Mouse (Mus musculus) midbrain, embryonic 16.5 days (tissue): Measurements from ENCODE around the gene Ispd. TPM values are rescaled to one million over a fixed set of nuclear protein-coding genes. Genes with fewer than 3 reads are reported as not detected.
A peak's percentile ranks its signal among the peaks of the same experiment; 100 is the strongest.
"Not testable (repeated sequence)": the region's sequence is repeated elsewhere in the genome, so short reads cannot be mapped to it uniquely, and the experiment has no call there.

Experiments
- ATAC-seq: fragments of 200-750 bp; cut with Nextera tagmentation; 2 replicates; pipeline ENCODE4 v1.8.0; 2017; ENCODE audit warnings: moderate TSS enrichment
- H3K27ac ChIP-seq: fragments of 300-500 bp; sonication (generic); 2 replicates; pipeline ENCODE4 v1.5.1; 2014; ENCODE audit warnings: mild to moderate bottlenecking, low read length, mixed read lengths
- H3K27me3 ChIP-seq: fragments of 300-500 bp; sonication (generic); 2 replicates; pipeline ENCODE4 v1.6.1; 2014; ENCODE audit warnings: low read depth, low read length, mixed read lengths; ENCODE audit not compliant: control insufficient read depth, insufficient read depth
- H3K36me3 ChIP-seq: fragments of 300-500 bp; sonication (generic); 2 replicates; pipeline ENCODE4 v1.6.1; 2014; ENCODE audit warnings: mild to moderate bottlenecking, low read length, moderate library complexity, mixed read lengths; ENCODE audit not compliant: control insufficient read depth, insufficient read depth
- H3K4me1 ChIP-seq: fragments of 300-500 bp; sonication (generic); 2 replicates; pipeline ENCODE4 v1.6.1; 2014; ENCODE audit warnings: mild to moderate bottlenecking, low read length, mixed read lengths; ENCODE audit not compliant: control insufficient read depth, insufficient read depth
- H3K4me2 ChIP-seq: fragments of 300-500 bp; sonication (generic); 2 replicates; pipeline ENCODE4 v1.6.1; 2014; ENCODE audit warnings: mild to moderate bottlenecking, low read length, mixed read lengths
- H3K4me3 ChIP-seq: fragments of 300-500 bp; sonication (generic); 2 replicates; pipeline ENCODE4 v1.5.1; 2014; ENCODE audit warnings: low read depth, mild to moderate bottlenecking, low read length, moderate library complexity, mixed read lengths
- H3K9ac ChIP-seq: fragments of 300-500 bp; sonication (generic); 2 replicates; pipeline ENCODE4 v1.6.1; 2014; ENCODE audit warnings: low read depth, low read length, mixed read lengths
- H3K9me3 ChIP-seq: fragments of 300-500 bp; sonication (generic); replicated peaks from 2 replicates; pipeline ENCODE4 v1.6.1; 2014; ENCODE audit warnings: mild to moderate bottlenecking, low read length, mixed read lengths; ENCODE audit not compliant: control insufficient read depth, poor library complexity, severe bottlenecking
- WGBS: fragments of 180-500 bp; shearing (Covaris S2); extraction: QIAGEN DNeasy Blood & Tissue Kit; methylation state at CpG from one replicate; pipeline ENCODE4 v1.1.7; 2014; 5-methylcytosine and 5-hydroxymethylcytosine counted together
- polyA plus RNA-seq: library from polyadenylated mRNA; unstranded; fragments of >200 nt; fragmentation: Nextera tagmentation; extraction: Ambion mirVana; gene quantifications from 2 replicates; pipeline ENCODE4 v1.2.1, GENCODE M21; 2015

Gene Ispd
- 11.0 and 11.9 TPM in 2 replicates for polyA plus RNA-seq

GRCm38 (mm10) chr12:36381441-36382340 lies at the start of gene Ispd, which contains the start of gene D630036H23Rik:
Ispd (plus strand) TSS chr12:36381450.
D630036H23Rik (minus strand) TSS chr12:36382181.
- Histone ChIP-seq H3K36me3 (no peaks in the 10 kb centered on the region), H3K9ac (peak within 1 kb of the TSS; percentile 98), H3K27me3 (no peaks in the 10 kb centered on the region), H3K4me2 (peak within 1 kb of the TSS; percentile 85), H3K4me1 (peaks cover 5% of the 10 kb centered on the region; the same call in 1 of the 2 replicates), H3K9me3 (no peaks in the 10 kb centered on the region), H3K4me3 (peak within 1 kb of the TSS; percentile 65), H3K27ac (peak within 1 kb of the TSS; percentile 98)
- under 1% methylated on average over 56 of the region's 64 CpGs for WGBS
- peak; percentile 96 for ATAC-seq

GRCm38 (mm10) chr12:36332676-36333075 lies 48.6 kb upstream of the Ispd start:
- H3K4me3 ChIP-seq, result no peak overlapping the region
- H3K27me3 ChIP-seq, result no peaks in the 10 kb centered on the region
- 85% methylated on average over 1 of the region's 1 CpGs for WGBS
- no peaks in the 10 kb centered on the region for H3K4me1 ChIP-seq
- no peak for ATAC-seq
- no peak overlapping the region for H3K4me2 ChIP-seq
- H3K9me3 ChIP-seq, result no peaks in the 10 kb centered on the region
- no peaks in the 10 kb centered on the region for H3K36me3 ChIP-seq
- H3K9ac ChIP-seq, result no peak overlapping the region
- H3K27ac ChIP-seq, result no peak overlapping the region

DNA sequence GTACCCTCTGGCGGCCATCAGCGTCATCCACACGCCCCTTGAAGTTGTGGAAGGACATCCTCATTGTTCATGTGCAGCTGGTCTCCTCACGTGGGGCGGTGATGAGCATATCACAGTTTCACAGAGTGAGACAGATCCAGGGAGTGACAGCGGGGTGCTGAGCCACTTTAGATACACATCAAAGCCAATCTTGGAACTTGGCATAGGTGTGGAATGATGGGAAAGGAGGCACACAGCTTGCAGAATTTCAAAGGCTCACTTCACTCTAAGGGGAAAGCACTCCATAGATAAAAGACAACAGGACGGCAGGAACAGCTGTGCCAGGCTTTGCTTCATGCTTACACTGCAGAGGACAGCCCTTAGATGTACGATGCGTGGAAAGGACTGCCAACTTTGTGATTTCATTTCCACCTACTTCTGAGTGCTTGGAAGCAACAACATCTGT lies 47.4 kb upstream of the Ispd start:
- Histone ChIP-seq H3K4me1 (no peaks in the 10 kb centered on the region), H3K9me3 (no peaks in the 10 kb centered on the region), H3K27me3 (no peaks in the 10 kb centered on the region), H3K36me3 (no peaks in the 10 kb centered on the region), H3K4me2 (no peak overlapping the region), H3K9ac (no peak overlapping the region), H3K27ac (no peak overlapping the region), H3K4me3 (no peak overlapping the region)
- ATAC-seq, result peak; percentile 89
- WGBS, result 69% methylated on average over 9 of the region's 9 CpGs

GRCm38 (mm10) chr12:36344131-36344530 lies 37.1 kb upstream of the Ispd start:
- Histone ChIP-seq H3K36me3 (no peaks in the 10 kb centered on the region), H3K9me3 (0 out of 2 replicates have a peak, but pooled peaks cover 3% of the 10 kb centered on the region), H3K4me3 (no peak overlapping the region), H3K4me2 (no peak overlapping the region), H3K27ac (no peak overlapping the region), H3K4me1 (no peaks in the 10 kb centered on the region), H3K27me3 (no peaks in the 10 kb centered on the region), H3K9ac (no peak overlapping the region)
- 78% methylated on average over 4 of the region's 4 CpGs for WGBS
- ATAC-seq, result no peak

DNA sequence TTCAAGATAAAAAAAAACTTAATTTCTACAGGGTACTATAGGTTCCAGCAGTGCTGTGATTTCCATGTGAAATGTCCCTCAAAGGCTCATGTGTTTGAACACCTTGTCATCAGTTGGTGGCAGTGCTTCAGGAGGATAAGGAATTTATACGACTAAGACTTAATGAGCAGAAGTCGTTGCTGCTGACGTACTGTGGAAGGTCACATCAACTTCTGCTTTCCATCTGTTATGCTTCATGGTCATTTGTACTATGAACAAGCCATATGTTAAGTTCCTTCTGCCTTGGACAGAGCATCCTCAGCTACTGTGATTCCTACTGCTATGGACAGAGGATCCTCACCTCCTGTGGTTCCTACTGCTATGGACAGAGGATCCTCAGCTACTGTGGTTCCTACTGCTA lies 21.2 kb upstream of the Ispd start:
- no peak overlapping the region for H3K4me3 ChIP-seq
- no peak for ATAC-seq
- H3K4me2 ChIP-seq, result no peak overlapping the region
- H3K36me3 ChIP-seq, result no peaks in the 10 kb centered on the region
- no peaks in the 10 kb centered on the region for H3K9me3 ChIP-seq
- H3K9ac ChIP-seq, result no peak overlapping the region
- 93% methylated on average over 3 of the region's 3 CpGs for WGBS
- H3K27me3 ChIP-seq, result no peaks in the 10 kb centered on the region
- no peak overlapping the region for H3K27ac ChIP-seq
- H3K4me1 ChIP-seq, result no peaks in the 10 kb centered on the region

DNA sequence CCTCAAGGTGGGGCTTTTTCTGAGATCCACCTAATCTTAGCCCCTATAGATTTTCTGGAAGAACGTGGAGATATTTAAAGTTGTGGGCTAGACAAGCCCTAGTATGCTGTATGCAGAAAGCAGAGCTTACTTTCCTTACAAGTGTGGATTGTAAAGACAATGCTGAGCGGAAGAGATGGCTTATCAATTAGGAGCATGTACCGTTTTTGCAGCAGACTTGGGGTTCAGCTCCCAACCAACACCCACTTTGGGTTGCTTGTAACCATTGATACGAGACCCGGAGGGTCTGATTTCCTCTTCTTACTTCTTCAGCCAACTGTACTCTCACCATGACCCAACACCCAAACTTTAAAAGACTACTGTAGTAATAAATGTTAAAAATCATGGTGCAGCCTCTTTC lies 20.6 kb upstream of the Ispd start:
- Histone ChIP-seq H3K27ac (no peak overlapping the region), H3K9me3 (no peaks in the 10 kb centered on the region), H3K4me2 (no peak overlapping the region), H3K36me3 (no peaks in the 10 kb centered on the region), H3K9ac (no peak overlapping the region), H3K4me1 (no peaks in the 10 kb centered on the region), H3K27me3 (no peaks in the 10 kb centered on the region), H3K4me3 (no peak overlapping the region)
- no peak for ATAC-seq
- WGBS, result 94% methylated on average over 5 of the region's 5 CpGs

DNA sequence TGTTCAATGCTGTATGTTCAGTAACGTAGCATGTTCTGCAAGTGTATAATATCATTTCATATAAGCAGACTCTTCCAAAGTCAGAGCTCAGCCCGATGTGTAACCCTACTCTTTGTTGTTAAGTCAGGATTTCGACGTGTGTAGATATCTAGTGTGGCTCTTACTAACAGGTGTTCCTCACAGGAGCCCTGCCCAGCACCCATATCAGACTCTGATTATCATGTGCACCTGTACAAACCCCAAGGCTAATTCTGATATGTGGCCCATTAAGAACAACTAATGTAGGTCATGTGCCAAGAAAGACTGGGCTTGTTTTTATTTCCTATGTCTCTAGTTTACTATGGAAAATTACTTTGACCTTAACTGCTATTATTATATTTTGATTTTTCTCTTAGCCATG lies 17.2 kb upstream of the Ispd start:
- Histone ChIP-seq H3K27ac (no peak overlapping the region), H3K9me3 (no peaks in the 10 kb centered on the region), H3K9ac (no peak overlapping the region), H3K4me1 (no peaks in the 10 kb centered on the region), H3K4me3 (no peak overlapping the region), H3K4me2 (no peak overlapping the region), H3K27me3 (no peaks in the 10 kb centered on the region), H3K36me3 (no peaks in the 10 kb centered on the region)
- ATAC-seq, result no peak
- 89% methylated on average over 4 of the region's 4 CpGs for WGBS

DNA sequence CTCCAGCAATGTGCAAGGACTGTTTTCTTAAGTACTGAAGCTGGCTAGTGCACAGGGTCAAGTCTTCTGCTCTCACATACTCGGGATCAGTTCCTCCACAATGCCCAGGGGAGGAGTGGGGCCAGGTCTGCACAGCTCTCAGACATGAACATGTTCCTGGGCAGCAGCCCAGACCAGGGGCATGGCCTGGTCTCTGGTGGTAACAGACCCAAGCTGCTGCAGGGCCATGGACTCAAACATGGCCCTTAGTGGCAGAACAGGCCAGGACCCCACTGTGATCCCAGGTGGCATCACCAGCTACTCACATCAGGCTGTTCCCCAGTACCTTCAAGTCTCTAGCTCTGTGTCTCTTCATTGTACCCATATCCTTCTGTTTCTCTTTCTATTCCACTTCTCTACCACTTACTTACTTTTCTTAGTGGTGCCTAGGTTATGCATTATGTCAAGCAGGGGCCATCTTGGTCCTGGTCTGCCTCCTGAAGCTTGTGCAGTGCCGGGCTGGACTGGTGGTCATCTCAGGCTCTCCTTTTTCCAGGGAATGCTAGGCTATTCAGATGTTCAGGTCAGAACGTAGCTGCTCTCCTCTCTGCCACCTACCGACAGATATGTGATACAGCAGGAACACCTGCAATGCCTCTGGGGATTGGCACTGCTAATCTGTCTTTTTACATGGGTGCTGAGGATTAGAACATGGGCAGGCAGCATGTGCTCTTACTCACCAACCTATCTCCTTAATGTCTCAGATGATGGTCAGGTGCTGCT lies 7.8 kb upstream of the Ispd start:
- Histone ChIP-seq H3K36me3 (no peaks in the 10 kb centered on the region), H3K27me3 (no peaks in the 10 kb centered on the region), H3K4me3 (no peak overlapping the region), H3K4me2 (no peak overlapping the region), H3K9ac (no peak overlapping the region), H3K9me3 (no peaks in the 10 kb centered on the region), H3K27ac (no peak overlapping the region), H3K4me1 (no peaks in the 10 kb centered on the region)
- WGBS, result 45% methylated on average over 4 of the region's 4 CpGs
- ATAC-seq, result no peak

GRCm38 (mm10) chr12:36376391-36376790 lies 4.9 kb upstream of the Ispd start:
- not testable (repeated sequence) for ATAC-seq, H3K9ac ChIP-seq, H3K27me3 ChIP-seq, H3K9me3 ChIP-seq, H3K4me2 ChIP-seq, H3K36me3 ChIP-seq, H3K27ac ChIP-seq, H3K4me3 ChIP-seq, H3K4me1 ChIP-seq
- 92% methylated on average over 3 of the region's 4 CpGs for WGBS
